Mouse (Mus musculus): ENCODE results near the gene Atp2b2.

Gene Atp2b2

GRCm38 (mm10) chr6:114042332-114042731, at the start of gene Atp2b2:
Gene Atp2b2 (minus strand): TSS chr6:114042613.
- DNase-seq (ENCODE audit: low spot score): no peak

DNA sequence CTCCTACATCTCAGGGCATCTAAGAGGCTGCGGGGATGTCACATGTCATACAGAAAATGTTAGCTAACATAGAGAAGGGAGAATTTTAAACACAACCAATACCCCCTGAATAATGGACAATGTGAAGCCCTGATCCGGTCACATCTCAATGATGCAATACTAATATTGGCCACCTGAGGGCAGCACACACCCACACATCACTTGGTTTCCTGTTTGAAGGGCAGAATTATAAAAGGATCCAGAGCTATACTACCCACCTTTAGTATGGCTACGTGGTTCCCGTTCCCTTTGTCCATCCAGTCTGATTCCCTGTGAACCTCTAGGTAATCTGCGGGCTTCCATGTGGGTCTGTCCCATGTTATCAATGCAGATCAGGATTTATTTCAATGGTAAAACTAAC, 47.2 kb upstream of the Atp2b2 start:
- DNase-seq (ENCODE audit: low spot score): peak; percentile 30

DNA sequence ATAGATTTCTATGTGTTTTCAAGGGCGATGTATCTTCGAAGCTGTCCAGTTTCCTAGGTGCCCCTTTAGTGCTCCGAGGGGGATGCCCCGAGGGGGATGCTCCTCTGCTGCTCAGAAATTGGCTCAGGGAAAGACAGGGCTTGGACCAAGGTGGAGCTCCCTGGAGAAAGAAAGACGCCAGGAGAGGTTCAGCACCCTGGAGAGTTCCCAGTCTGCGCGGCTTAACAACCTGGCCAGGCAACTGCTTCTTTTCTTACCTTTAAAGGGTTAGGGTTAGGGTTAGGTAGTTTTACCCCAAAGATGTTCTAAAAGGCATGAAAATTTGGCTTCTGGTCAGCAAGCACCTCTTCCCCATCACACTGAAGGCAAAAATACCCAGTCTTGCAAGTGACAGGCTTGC, 44.7 kb upstream of the Atp2b2 start:
- DNase-seq (ENCODE audit: low spot score): no peak

DNA sequence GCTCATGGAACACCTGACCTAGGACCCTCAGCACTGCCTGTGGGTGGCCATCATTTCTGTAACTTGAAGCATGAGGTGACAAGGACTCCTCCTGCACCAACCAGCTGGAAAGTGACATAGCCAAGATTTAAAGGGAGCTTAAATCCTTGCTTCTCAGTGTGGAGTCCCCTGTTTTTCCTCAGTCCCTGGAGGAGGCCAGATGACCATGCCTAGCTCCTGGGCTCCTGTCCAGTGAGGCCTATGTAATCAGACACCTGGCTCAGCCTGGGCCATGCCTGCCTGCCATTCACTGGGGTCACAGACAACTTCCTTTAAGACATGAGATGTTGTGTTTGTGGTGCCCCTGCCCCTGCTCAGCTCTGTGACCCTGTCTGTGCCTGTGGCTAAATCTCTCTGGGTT, 36.1 kb upstream of the Atp2b2 start:
- no peak for DNase-seq (ENCODE audit: low spot score)

GRCm38 (mm10) chr6:114076560-114076959, 34.1 kb upstream of the Atp2b2 start:
- DNase-seq (ENCODE audit: low spot score): no peak

DNA sequence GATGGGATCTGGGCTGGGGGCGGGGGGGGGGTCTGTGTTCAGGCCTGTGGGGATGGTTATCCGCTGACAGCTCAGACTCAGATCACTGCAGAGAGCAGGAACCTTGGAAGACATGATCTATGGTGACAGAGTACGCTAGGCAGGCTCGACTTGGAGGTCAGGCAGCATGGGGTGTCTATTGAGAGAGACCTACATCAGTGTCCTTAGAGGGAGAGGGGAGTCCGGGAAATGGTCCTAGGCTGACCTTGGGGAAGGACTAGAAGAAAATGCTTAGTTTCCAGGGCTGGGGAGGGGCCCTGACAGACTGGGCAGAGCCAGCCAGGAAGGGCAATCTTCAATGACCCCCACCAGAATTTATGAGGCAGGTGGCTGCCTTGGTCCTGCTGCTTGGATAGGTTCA, 33.6 kb upstream of the Atp2b2 start:
- DNase-seq (ENCODE audit: low spot score): no peak

DNA sequence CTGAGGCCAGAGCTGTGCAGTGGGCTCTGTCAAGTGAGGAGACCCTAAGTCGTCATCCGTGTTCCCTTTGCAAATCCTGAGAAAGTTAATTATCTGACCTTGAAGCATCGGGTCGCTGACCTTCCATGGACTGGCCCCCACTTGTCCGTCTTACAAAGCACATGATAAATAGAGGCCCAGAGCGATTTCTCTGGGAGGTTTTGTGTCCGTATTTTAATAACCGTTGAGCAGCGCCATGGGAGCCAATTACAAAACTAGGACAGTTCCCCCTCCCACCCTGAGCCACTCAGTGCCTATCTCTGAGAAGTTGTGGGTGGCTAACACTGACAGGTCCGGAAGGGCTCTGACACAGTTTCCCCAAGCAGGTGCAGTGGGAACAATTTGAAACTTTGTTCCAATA, 32.5 kb upstream of the Atp2b2 start:
- DNase-seq (ENCODE audit: low spot score): no peak

DNA sequence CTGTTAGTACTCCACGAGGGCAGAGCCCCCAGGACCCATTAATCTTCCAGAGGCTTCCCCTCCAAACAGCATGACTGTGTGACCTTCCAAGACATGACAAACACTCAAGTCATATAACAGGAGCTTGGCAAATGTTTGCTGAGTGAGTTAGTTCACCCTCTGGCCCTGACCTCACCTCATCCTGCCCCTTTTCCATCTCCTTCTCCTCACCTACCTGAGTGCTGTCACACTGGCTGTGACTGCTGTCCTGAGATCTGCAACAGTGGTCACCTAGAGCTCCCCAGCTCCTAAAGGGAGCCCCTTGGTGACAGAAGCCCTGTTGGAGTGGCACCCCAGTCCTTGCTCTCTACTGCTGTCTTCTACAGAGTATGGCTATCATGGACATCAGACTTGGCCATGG, 31.8 kb upstream of the Atp2b2 start:
- DNase-seq (ENCODE audit: low spot score): no peak

- no peak for DNase-seq (ENCODE audit: low spot score)
These were observed 29.2 kb upstream of the Atp2b2 start for GRCm38 (mm10) chr6:114071564-114071963.

DNA sequence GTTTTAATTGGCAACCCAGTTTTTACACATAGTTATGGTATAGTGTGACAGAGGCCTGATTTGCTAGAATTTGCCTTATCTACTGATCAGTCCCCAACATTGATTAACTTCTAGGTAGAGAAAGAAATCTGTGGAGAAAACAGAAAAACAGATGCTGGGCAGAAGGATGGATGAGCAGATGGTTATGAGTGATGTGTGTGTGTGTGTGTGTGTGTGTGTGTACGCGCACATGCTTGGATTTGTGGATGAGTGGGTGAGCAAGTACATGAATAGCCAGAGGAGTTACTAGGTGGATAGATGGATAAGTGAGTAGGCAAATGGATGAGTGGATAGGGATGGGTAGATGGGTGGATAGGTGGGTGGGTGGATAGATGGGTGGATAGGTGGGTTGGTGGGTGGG, 20.7 kb upstream of the Atp2b2 start:
- DNase-seq (ENCODE audit: low spot score): no peak

GRCm38 (mm10) chr6:114062688-114063087, 20.3 kb upstream of the Atp2b2 start:
- DNase-seq (ENCODE audit: low spot score): no peak

DNA sequence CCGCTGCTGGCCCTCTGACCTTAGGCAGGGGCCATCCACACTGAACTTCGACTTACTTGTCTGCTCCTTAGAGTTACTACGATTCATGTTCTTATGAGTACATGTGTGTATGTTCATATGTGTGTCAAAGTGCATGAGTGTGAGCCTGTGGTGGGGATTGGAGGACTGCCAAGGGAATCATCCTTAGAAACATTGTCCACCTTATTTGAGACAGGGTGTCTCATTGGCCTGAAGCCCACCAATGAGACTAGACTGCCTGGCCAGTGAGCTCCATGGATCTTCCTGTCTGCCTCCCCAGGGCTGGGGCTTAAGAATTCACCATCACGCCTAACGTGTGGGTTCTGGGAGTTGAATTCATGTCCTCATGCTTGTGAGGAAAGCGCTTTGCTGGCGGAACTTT, 16.8 kb upstream of the Atp2b2 start:
- DNase-seq (ENCODE audit: low spot score): no peak

GRCm38 (mm10) chr6:114058030-114058808, 15.8 kb upstream of the Atp2b2 start:
- no peak for DNase-seq (ENCODE audit: low spot score)

DNA sequence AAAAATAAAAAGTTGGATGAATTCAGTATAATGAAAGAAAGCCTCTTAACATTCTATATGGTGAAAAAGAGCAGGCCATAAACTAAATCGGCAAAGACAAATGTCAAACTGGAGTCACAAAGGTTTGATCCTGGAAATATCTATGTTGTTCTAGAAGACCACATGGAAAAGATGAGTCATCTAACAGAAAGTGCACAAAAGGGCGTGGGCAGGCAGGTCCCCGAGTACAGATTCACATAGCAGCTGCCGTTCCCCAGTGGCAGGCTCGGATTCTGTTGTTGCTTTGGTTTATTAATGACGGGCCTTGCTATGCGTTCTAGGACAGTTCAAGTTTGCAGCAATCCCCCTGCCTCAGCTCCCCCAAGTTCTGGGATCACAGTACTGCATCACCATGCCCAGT, 12.9 kb upstream of the Atp2b2 start:
- no peak for DNase-seq (ENCODE audit: low spot score)

DNA sequence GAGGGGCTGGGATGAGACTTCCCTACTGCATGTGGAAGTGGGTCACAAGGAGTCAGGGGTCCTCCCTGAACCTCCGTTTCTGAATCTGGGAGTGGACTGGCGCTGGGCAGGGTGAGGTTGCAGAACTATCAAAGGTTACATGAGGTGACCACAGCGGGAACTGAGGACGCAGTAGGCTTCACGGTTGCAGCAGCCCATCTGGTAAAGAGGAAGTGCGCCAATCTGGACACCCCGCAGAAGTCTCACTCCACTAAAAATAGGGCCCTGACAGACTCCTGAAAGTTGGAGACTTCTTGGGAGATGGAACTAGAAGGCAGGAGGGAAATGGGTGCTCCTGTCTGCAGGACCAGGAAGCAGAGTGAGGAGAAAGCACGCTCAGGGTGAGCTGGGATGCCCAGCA, 2.5 kb upstream of the Atp2b2 start:
- DNase-seq (ENCODE audit: low spot score): no peak

GRCm38 (mm10) chr6:114042836-114043235, 423 bp upstream of the Atp2b2 start:
- DNase-seq (ENCODE audit: low spot score): no peak

DNA sequence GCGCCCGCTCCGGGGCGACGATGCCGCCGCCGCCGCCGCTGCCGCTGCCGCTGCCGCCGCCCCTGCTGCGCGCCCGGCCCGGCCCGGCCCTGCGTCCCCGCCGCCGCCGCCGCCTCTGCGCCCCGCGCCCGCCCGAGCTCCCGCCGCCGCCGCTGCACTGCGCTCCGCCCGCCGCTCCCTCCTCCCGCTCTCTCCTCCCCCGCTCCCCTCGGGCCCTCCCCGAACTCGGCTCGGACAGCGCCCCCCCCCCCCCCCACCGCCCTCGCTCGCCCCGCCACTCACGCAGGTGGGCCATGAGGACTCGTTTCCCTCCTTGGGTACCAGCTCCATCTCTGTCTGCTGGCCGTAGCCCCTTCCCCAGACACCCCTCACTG, 515 bp downstream of the Atp2b2 start:
- DNase-seq (ENCODE audit: low spot score): no peak

DNA sequence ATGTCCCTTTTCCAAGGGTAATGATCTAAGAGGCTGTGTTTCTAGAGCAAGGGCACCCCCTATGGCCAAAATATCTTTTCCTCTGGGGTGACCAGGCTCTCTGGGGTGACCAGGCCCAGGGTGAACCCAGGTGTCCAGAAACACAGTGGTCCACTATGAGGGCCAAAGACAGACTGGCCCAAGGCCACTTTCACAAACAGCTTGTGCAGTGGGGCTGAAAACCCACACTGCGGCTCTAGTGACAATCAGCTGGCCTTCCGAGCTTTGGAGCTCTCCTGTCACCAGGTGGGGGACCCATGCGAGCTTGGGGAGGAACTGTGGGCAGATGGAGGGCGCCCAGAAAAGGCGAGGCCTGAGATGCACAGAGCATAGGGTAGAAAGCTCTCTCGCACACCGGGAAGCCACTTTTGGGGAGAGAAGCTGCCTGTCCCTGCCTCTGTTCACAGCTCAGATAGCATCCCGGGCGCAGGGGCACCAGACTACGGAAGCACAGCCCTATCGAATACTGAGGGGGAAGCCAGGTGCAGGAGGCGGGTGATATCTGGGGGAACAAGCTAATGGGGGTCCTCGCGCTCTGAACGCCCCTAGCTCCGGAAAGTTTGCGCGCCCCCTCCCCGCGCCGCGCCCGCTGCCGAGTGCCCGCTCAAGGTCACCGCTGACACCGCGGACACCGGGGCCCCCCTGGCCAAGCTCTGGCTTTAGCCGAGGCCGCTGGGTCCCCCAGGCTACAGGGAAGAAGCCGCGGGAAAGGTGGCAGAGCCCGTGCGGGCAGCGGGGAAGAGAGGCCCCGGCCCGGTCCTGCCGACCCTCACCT, 1.1 kb downstream of the Atp2b2 start:
- no peak for DNase-seq (ENCODE audit: low spot score)

DNA sequence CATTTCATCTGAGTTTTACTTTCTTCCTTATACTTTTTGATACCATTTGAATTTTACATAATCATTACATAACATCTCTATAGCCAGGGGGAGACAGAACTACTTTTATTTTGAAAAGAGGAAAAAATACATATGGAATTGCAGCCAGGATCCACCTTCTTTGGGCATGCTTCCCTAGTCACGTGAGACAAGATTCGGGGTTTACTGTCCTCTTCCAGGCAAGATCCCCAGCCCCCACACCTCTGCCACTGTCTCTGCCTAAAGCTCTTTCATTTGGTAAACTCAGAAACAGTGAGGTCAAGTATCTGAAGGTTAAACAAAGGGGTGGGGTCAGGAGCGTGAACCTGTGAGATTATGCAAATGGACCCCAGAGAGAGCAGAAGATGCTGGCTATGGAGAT, 6.7 kb downstream of the Atp2b2 start:
- no peak for DNase-seq (ENCODE audit: low spot score)

- no peak for DNase-seq (ENCODE audit: low spot score)
These were observed 9.6 kb downstream of the Atp2b2 start for GRCm38 (mm10) chr6:114032822-114033221.

- DNase-seq (ENCODE audit: low spot score): no peak
These were observed 18.6 kb downstream of the Atp2b2 start for GRCm38 (mm10) chr6:114023794-114024193.

DNA sequence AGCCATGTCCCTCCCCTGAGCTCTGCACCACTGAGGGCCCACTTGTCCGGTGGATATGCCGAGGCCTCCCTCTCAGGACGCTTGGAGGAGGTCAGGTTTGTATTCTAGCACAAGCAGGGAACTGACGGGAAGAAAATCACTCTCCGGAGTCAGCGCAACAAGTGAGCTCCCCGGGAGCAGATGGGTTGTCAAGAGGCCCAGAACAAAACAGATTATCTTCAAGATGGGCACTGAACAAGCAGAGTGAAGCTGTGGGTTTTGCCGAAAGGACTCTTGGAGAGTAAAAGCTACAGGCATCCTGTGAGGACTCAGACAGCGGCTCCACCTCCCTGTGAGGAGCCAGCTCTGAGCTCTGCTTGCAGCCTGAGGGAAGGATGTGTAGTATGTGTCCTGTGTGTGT, 20.3 kb downstream of the Atp2b2 start:
- DNase-seq (ENCODE audit: low spot score): no peak

DNA sequence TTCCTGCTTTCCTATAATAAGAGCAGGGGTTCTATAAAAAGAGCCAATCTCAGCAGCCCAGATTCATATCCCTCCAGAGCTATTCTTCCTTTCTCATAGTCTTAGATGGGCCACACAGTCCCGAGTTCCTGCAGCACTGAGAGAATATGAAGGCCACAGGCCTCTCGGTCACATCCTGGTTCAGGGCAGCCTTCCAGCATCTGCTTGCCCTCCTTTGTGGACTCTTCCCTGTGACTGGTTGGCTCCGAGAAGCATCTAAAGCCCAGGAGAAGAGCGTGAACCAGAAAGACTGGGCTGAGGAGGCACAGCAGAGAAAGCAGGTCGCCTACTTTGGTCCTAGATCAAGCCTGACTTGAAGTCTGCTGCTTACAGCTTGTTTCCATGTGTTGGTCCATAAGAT, 28.6 kb downstream of the Atp2b2 start:
- DNase-seq (ENCODE audit: low spot score): no peak

DNA sequence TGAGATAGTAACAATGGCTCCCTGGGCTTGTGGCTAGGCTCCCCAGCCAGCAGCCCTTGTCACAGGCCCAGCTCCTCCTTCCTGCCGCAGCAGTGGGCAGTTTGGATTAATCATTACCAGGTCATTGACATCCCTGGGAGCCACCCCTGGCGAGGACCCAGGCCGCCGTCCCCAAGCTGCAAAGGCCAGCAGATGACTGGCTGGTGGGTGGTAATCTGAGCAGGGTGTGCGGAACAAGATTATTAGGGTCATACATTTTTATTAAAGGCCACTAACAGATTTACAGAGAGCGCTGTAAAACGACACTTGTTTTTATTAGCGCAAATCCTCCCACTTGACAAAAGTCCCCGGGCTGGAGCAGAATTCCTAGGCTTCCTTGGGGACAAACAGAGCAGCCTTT, 29.6 kb downstream of the Atp2b2 start:
- DNase-seq (ENCODE audit: low spot score): peak; percentile 20

All from lung, postnatal 25 days (tissue).